Mouse (Mus musculus) heart, adult 2 months (tissue): ENCODE results near the gene Loxl3. TPM values are rescaled to one million over a fixed set of nuclear protein-coding genes. Genes with fewer than 3 reads are reported as not detected.
A peak's percentile ranks its signal among the peaks of the same experiment; 100 is the strongest.

Source experiments
- DNase-seq, 2 experiments: peaks; one replicate each; pipeline ENCODE4 v3.0.0; 2021
- H3K27ac ChIP-seq: fragments of 200-600 bp; 2 replicates; pipeline ENCODE4 v1.8.1; 2022
- H3K27me3 ChIP-seq: fragments of 200-500 bp; 2 replicates; pipeline ENCODE4 v1.6.1; 2012; ENCODE audit warnings: mild to moderate bottlenecking, low read length, inconsistent platforms, mixed read lengths; ENCODE audit not compliant: control insufficient read depth, insufficient read depth
- H3K36me3 ChIP-seq: fragments of 200-500 bp; 2 replicates; pipeline ENCODE4 v1.6.1; 2012; ENCODE audit warnings: low read length, inconsistent platforms; ENCODE audit not compliant: control insufficient read depth, insufficient read depth
- H3K4me1 ChIP-seq: fragments of 200-500 bp; 2 replicates; pipeline ENCODE4 v1.6.1; 2011; ENCODE audit warnings: low read length; ENCODE audit not compliant: control insufficient read depth, insufficient read depth
- H3K4me3 ChIP-seq: fragments of 200-600 bp; 2 replicates; pipeline ENCODE4 v1.8.1; 2022
- H3K79me2 ChIP-seq: fragments of 200-500 bp; replicated peaks from 2 replicates; pipeline ENCODE4 v1.6.1; 2012; ENCODE audit warnings: mild to moderate bottlenecking, inconsistent platforms, low read length, moderate library complexity, mixed read lengths; ENCODE audit not compliant: control insufficient read depth, insufficient read depth
- H3K9ac ChIP-seq: fragments of 200-500 bp; 2 replicates; pipeline ENCODE4 v1.6.1; 2012; ENCODE audit warnings: low read depth, mild to moderate bottlenecking, control low read depth, inconsistent platforms, low read length, mixed read lengths
- CTCF ChIP-seq: fragments of 200-600 bp; IDR thresholded peaks from 2 replicates; pipeline ENCODE4 v1.8.1; 2022; ENCODE audit warnings: antibody characterized with exemption, mild to moderate bottlenecking, moderate library complexity
- EP300 ChIP-seq: fragments of 200-500 bp; IDR thresholded peaks from 2 replicates; pipeline ENCODE4 v1.6.1; 2011; ENCODE audit warnings: low read depth, low read length, control low read depth; ENCODE audit not compliant: insufficient read depth
- POLR2A ChIP-seq: fragments of 200-500 bp; IDR thresholded peaks from 2 replicates; pipeline ENCODE4 v1.6.1; 2011; ENCODE audit warnings: mild to moderate bottlenecking, low read depth, low read length, control low read depth; ENCODE audit not compliant: insufficient read depth
- WGBS: fragments of 180-500 bp; shearing (Covaris S2); methylation state at CpG from one replicate; pipeline ENCODE4 v1.1.7; 2018; 5-methylcytosine and 5-hydroxymethylcytosine counted together
- intact Hi-C: fragments of 180-260 bp; cut with DNase I; formaldehyde crosslinking; loops from one replicate; pipeline ENCODE4 v1.15.1; 2025
- long read RNA-seq: library from polyadenylated mRNA; stranded (forward); transcript quantifications from one replicate; pipeline ENCODE4 v2.0.0, GENCODE M21; 2021
- polyA plus RNA-seq: library from polyadenylated mRNA; depleted of rRNA; stranded (reverse); fragments of >200 nt; gene quantifications from 2 replicates; pipeline ENCODE4 v1.2.3, GENCODE M21; 2012; rRNA removed
- total RNA-seq, 2 experiments: library from RNA; stranded (reverse); gene quantifications; 2 replicates each; pipeline ENCODE4 v1.2.3; 2021

The Loxl3 gene
- total RNA-seq (1 to 10 TPM; 1.9 to 2.1 TPM), polyA plus RNA-seq (5.4 and 7.2 TPM in 2 replicates)
- long read RNA-seq, full-length matches to known transcripts = 2 of 3 reads
- long read RNA-seq, partial matches to known transcripts = 0 of 3 reads
- long read RNA-seq, other reads (novel, unspliced or antisense) = 1 of 3 reads

DNA sequence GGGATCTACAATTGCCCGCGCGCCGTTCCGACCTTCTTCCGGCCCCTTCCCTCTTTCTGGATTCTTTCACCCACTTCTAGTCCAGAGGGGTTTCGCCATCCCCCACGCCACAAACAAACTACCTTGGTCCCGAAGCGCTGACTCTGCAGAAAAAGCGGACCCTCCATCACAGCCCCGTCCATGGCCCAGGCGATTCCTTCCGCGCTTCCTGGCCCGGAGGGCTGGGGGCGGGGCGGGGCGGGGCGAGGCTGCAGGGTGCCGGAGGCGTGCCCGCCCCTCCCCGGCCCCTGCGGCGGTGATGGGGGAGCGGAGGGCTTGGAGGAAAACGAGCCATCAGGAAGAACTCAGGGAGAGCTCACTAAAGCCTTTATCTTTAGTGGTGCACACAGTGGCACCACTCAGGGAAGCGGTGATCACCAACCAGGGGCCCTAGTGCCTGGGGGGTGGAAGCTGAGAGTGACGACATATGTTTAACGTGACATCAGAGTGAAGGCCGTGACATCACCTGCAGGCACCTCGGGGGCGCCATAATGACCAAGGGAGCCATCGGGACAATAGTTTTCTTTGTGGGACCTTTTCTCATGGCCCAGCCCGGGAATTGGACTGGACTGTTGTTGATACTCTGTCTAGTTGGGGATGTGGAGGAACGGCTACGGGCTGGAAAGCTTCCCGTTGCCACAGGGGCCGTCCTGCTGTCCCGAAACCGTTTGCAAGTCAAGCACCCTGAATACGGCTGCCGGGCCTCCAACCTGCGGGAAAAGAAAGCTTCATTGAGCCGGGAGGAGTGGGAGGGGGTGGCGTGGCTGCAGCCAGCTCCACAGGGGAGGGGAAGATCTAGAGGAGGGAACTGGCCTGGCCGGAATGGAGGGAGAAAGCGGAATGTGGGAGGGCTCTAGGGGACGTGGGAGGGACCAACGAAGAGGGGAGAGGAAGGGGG, at the start of gene Loxl3, which contains the start of gene Dok1:
Gene Loxl3, plus strand, starts transcription at position 925 of the 937 bp plus-strand sequence.
Gene Dok1, minus strand, starts transcription at position 223 of the 937 bp plus-strand sequence.
- peak; percentile 84 for DNase-seq
- peak within 1 kb of the TSS; percentile 85 for H3K4me3 ChIP-seq
- H3K79me2 ChIP-seq = no peaks in the 10 kb centered on the region
- H3K4me1 ChIP-seq = no peaks in the 10 kb centered on the region
- intact Hi-C loops = no loop called here
- no peaks in the 10 kb centered on the region for H3K27me3 ChIP-seq
- H3K27ac ChIP-seq = peak within 1 kb of the TSS; percentile 73
- H3K9ac ChIP-seq = peak within 1 kb of the TSS; percentile 69
- TF ChIP-seq POLR2A (peak; percentile 64; the same call in 1 of the 2 replicates), CTCF (no peak), EP300 (no peak)
- WGBS = 1% methylated on average over 51 of the region's 51 CpGs
- H3K36me3 ChIP-seq = no peaks in the 10 kb centered on the region

DNA sequence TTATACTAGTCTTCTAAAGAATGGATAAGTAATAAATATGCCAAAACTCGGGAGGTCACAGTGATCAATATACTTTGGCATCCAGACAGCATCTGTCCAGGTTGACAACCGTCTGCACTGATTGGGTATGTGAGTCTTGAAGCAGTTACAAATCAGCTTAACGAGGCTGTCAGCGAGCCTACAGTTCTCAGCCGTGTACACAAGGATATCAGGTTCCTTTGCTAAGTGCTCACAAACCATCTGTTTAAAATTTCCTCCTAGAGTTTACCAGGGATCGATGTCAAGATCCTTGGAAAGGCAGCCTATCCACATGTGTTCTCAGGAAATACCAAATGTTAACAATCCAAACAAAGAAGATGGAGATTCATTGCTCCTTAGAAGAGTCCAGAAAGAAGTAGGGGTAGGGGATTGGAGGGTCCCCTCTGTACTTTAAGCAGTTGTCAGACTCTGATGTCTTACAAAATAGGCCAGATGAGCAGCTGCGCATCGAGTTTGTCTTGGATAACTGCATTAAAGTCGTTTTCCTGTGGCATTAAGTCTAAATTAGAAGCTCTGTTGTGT, 46.5 kb upstream of the Loxl3 start:
- H3K36me3 ChIP-seq = no peaks in the 10 kb centered on the region
- no peak overlapping the region for H3K27ac ChIP-seq
- intact Hi-C loops = no loop called here
- H3K9ac ChIP-seq = no peak overlapping the region
- H3K4me3 ChIP-seq = no peak overlapping the region
- no peak for TF ChIP-seq POLR2A
- no peak for TF ChIP-seq CTCF
- TF ChIP-seq EP300 = no peak
- no peak for DNase-seq
- no peaks in the 10 kb centered on the region for H3K79me2 ChIP-seq
- 37% methylated on average over 9 of the region's 9 CpGs for WGBS
- no peaks in the 10 kb centered on the region for H3K4me1 ChIP-seq
- H3K27me3 ChIP-seq = no peaks in the 10 kb centered on the region

DNA sequence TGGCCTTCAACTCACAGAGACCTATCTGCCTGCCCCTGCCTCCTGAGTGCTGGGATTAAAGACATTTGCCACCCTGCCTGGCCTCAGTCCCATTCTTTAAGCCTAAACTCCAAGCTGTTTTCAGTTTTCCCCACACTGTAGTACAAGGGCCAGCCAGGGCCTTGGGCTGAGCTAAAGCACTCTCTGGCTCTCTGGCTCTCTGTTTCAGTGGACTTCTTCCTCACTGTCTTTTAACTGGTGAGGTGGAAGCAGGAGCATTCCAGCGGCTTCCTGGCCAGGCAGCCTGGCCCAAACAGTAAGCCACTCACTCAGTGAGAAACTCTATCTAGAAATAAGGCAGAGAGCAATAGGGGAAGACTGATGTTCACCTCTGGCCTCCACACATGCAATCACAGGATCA, 40.3 kb upstream of the Loxl3 start:
- DNase-seq = no peak
- Histone ChIP-seq H3K79me2 (no peaks in the 10 kb centered on the region), H3K27me3 (no peaks in the 10 kb centered on the region), H3K4me3 (no peak overlapping the region), H3K36me3 (no peaks in the 10 kb centered on the region), H3K27ac (no peak overlapping the region), H3K4me1 (peaks cover 8% of the 10 kb centered on the region), H3K9ac (no peak overlapping the region)
- WGBS = 24% methylated on average over 1 of the region's 1 CpGs
- TF ChIP-seq CTCF (no peak), POLR2A (no peak), EP300 (no peak)
- intact Hi-C loops = no loop called here

DNA sequence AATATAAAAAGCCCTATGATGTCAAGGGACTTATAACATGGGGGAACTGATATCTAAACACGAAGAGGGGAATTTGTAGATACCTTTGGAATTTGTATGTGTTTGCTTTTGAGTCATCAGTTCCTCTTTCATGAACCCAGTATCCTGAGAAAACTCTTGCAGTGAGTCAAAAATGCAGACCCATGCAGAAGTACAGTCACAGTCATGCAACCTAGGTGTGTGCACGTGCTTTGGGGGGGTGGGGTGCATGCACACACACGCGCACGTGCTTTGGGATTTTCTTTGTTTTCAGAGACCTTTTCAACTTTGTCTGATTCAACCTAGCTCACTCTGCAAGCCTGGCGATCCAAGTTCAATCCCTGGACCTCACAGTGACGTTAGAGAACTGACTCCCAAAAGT, 39.6 kb upstream of the Loxl3 start:
- no peak overlapping the region for H3K4me3 ChIP-seq
- no peaks in the 10 kb centered on the region for H3K36me3 ChIP-seq
- WGBS = 59% methylated on average over 7 of the region's 7 CpGs
- peaks cover 8% of the 10 kb centered on the region for H3K4me1 ChIP-seq
- no peak overlapping the region for H3K9ac ChIP-seq
- H3K27me3 ChIP-seq = no peaks in the 10 kb centered on the region
- DNase-seq = no peak
- intact Hi-C loops = no loop called here
- TF ChIP-seq CTCF (no peak), EP300 (no peak), POLR2A (no peak)
- no peak overlapping the region for H3K27ac ChIP-seq
- no peaks in the 10 kb centered on the region for H3K79me2 ChIP-seq

DNA sequence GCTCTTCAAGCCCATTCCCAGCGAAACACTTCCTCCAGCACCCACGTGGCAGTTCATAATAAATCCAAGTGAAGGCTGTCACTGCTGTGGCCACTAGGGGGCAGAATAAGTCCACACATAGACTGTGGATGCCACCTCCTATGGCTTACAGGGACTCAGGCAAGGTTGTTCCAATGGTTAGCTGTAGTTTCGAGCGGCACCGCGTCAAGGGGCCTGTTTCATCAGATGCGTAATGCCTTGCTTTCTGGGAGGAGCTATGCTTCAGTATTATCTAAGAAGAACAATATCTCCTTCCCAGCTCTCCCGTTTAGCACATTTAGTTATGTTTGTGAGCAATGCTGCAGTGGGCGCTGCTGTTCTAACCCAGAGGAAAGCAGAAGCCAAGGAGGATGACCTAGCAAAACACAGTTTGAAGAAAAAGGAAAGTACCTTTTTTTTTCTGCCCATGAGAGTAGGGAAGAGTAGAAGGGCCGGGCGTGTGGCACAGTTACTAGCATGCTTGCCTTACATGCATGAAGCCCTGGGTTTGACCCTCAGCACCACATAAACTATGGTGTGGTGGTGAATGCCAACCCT, 37.1 kb upstream of the Loxl3 start:
- peak; percentile 86 to 92 for DNase-seq

More for the DNA sequence above, 37.1 kb upstream of the Loxl3 start:
- Histone ChIP-seq H3K79me2 (no peaks in the 10 kb centered on the region), H3K27ac (peak overlapping the region; percentile 78), H3K36me3 (no peaks in the 10 kb centered on the region), H3K9ac (peak overlapping the region; percentile 50), H3K27me3 (no peaks in the 10 kb centered on the region), H3K4me3 (peak overlapping the region; percentile 34), H3K4me1 (peaks cover 8% of the 10 kb centered on the region)
- 3% methylated on average over 11 of the region's 11 CpGs for WGBS
- intact Hi-C loops = loop anchor here (1.0 to 5.0 kb wide), 7 partner anchors 57 to 515 kb away; partner anchors contain the start of genes Aup1, Bola3, Ccdc142 and Gm42688
- TF ChIP-seq EP300 (peak; percentile 99), POLR2A (peak; percentile 73), CTCF (peak; percentile 92)
